Comparison of ENCODE assay signal across 10 mouse cellular contexts in genomic region chr9:65574513-65575392, GRCm38 (mm10). TPM values are rescaled to one million over a fixed set of nuclear protein-coding genes. Genes with fewer than 3 reads are reported as not detected.
DNase-seq lines count a peak whose midpoint lies in the region; ATAC-seq and TF ChIP-seq lines count a peak whose summit lies in the region.
"Had no signal": no experiment of that assay in that cellular context is flagged by ENCODE, and none has a peak within 500 bp of the region (broad histone marks: within the 10 kb centered on the region; RNA-seq: fewer than 3 reads in every experiment).

No protein-coding gene starts in this region.

- H3K27ac ChIP-seq in heart, embryonic 11.5 days (ENCODE audit: low read depth, low read length): peak overlapping the region; percentile 83
- H3K27ac ChIP-seq in liver, embryonic 11.5 days (ENCODE audit: low read depth, low read length): peak overlapping the region; percentile 89
- no peak overlapping the region for H3K27ac ChIP-seq in left cerebral cortex, adult 2 months
- no peak overlapping the region for H3K27ac ChIP-seq in forebrain, embryonic 16.5 days (ENCODE audit: low read length)

- peaks cover 6% of the 10 kb centered on the region for H3K36me3 ChIP-seq in heart, embryonic 11.5 days (ENCODE audit: control insufficient read depth, insufficient read depth, low read length)
- peaks cover 14% of the 10 kb centered on the region for H3K36me3 ChIP-seq in liver, embryonic 11.5 days (ENCODE audit: control insufficient read depth, insufficient read depth, low read length)
- no peaks in the 10 kb centered on the region for H3K36me3 ChIP-seq in forebrain, embryonic 16.5 days (ENCODE audit: control insufficient read depth, insufficient read depth)

- ATAC-seq in heart, embryonic 11.5 days (replicated peaks; ENCODE audit: insufficient number of reproducible peaks, low FRiP score, low TSS enrichment): no peak
- ATAC-seq in liver, embryonic 11.5 days (replicated peaks; ENCODE audit: low FRiP score): peak; percentile 68
- ATAC-seq in forebrain, embryonic 16.5 days: no peak
- ATAC-seq: inflammation-experienced regulatory T-cells, adult 6 months had no signal

- intact Hi-C loops in heart, postnatal 36 days (cut with DNase I): loop anchor here (5.0 kb wide), 1 partner anchor 112 kb away; the partner anchor contains the start of gene Spg21
- intact Hi-C loops in left cerebral cortex, adult 2 months (cut with DNase I): no loop called here

- H3K9ac ChIP-seq in heart, embryonic 11.5 days (ENCODE audit: low read depth, low read length): 0 out of 2 replicates have a peak overlapping the region, but pooled peaks have one; percentile 28
- peak overlapping the region; percentile 61 for H3K9ac ChIP-seq in liver, embryonic 11.5 days (ENCODE audit: low read depth, low read length)
- H3K9ac ChIP-seq in forebrain, embryonic 16.5 days (replicated peaks; ENCODE audit: low read depth, low read length): no peak overlapping the region

- WGBS in heart, embryonic 11.5 days (ENCODE audit: insufficient replicate concordance): 74% methylated on average over 11 of the region's 11 CpGs
- WGBS in liver, embryonic 11.5 days: 70% methylated on average over 11 of the region's 11 CpGs
- WGBS in forebrain, embryonic 16.5 days: 86% methylated on average over 11 of the region's 11 CpGs

- no peak overlapping the region for H3K4me3 ChIP-seq in heart, embryonic 11.5 days (ENCODE audit: low read depth, low read length)
- peak overlapping the region; percentile 30; the same call in 1 of the 2 replicates for H3K4me3 ChIP-seq in liver, embryonic 11.5 days (ENCODE audit: low read depth, low read length)
- no peak overlapping the region for H3K4me3 ChIP-seq in left cerebral cortex, adult 2 months
- H3K4me3 ChIP-seq in forebrain, embryonic 16.5 days (replicated peaks; ENCODE audit: low read length): no peak overlapping the region

- no peaks in the 10 kb centered on the region for H3K9me3 ChIP-seq in heart, embryonic 11.5 days (replicated peaks; ENCODE audit: control insufficient read depth, low read length)
- H3K9me3 ChIP-seq in liver, embryonic 11.5 days (ENCODE audit: control insufficient read depth, low read length): no peaks in the 10 kb centered on the region
- no peaks in the 10 kb centered on the region for H3K9me3 ChIP-seq in forebrain, embryonic 16.5 days (ENCODE audit: control insufficient read depth, low read length)

- peaks cover 43% of the 10 kb centered on the region for H3K4me1 ChIP-seq in heart, embryonic 11.5 days (ENCODE audit: control insufficient read depth, insufficient read depth, low read length)
- H3K4me1 ChIP-seq in liver, embryonic 11.5 days (replicated peaks; ENCODE audit: control insufficient read depth, insufficient read depth, low read length): peaks cover 48% of the 10 kb centered on the region
- H3K4me1 ChIP-seq in forebrain, embryonic 16.5 days (replicated peaks; ENCODE audit: control insufficient read depth, insufficient read depth, low read length): peaks cover 9% of the 10 kb centered on the region

- TF ChIP-seq CTCF in left cerebral cortex, adult 2 months (IDR thresholded peaks at IDR 0.05): no peak

- no peak for DNase-seq in heart, postnatal 36 days
- peak; percentile 19 for DNase-seq in spleen, adult 12 weeks (ENCODE audit: low spot score)
- DNase-seq in spleen, postnatal 14 days (ENCODE audit: low spot score in 2 of 2): no peak
- DNase-seq in liver, embryonic 11.5 days (ENCODE audit: low spot score): no peak
- DNase-seq in left cerebral cortex, adult 2 months (ENCODE audit: extremely low spot score in 1 of 2, low spot score in 2 of 2): no peak
- DNase-seq in adrenal gland, adult 18-20 months (ENCODE audit: low spot score in 2 of 2): no peak

- H3K4me2 ChIP-seq in heart, embryonic 11.5 days: peak overlapping the region; percentile 20
- peak overlapping the region; percentile 84 for H3K4me2 ChIP-seq in liver, embryonic 11.5 days
- no peak overlapping the region for H3K4me2 ChIP-seq in forebrain, embryonic 16.5 days (ENCODE audit: low read length)

- H3K27me3 ChIP-seq in heart, embryonic 11.5 days (ENCODE audit: control insufficient read depth, insufficient read depth, low read length): no peaks in the 10 kb centered on the region
- no peaks in the 10 kb centered on the region for H3K27me3 ChIP-seq in liver, embryonic 11.5 days (replicated peaks; ENCODE audit: control insufficient read depth, insufficient read depth, low read length)
- no peaks in the 10 kb centered on the region for H3K27me3 ChIP-seq in forebrain, embryonic 16.5 days (replicated peaks; ENCODE audit: control insufficient read depth, insufficient read depth, low read length)

RNA-seq across cellular contexts. Expression of gene Plekho2, which starts 5.1 kb away (rescaled TPM):
- polyA plus RNA-seq in heart, embryonic 11.5 days (2014; fragmentation: Nextera tagmentation; extraction: Ambion mirVana): 10.6 and 11.9 TPM in 2 replicates
- total RNA-seq in heart, postnatal 36 days (2021): 10 to 100 TPM; 13.3 to 15.3 TPM
- polyA plus RNA-seq in liver, embryonic 11.5 days (2014; fragmentation: Nextera tagmentation; extraction: Ambion mirVana): 29.5 and 30.3 TPM in 2 replicates
- 10 to 100 TPM; 13.3 to 15.1 TPM for total RNA-seq in left cerebral cortex, adult 2 months (2021)
- polyA plus RNA-seq in forebrain, embryonic 16.5 days (2015; fragmentation: Nextera tagmentation; extraction: Ambion mirVana): 4.7 and 5.7 TPM in 2 replicates
- total RNA-seq in adrenal gland, adult 18-20 months (2021): 10 to 100 TPM; 44.9 to 52.5 TPM

RNA-seq across cellular contexts. Expression of gene Pif1, which starts 12.2 kb away (rescaled TPM):
- polyA plus RNA-seq in heart, embryonic 11.5 days (2014; fragmentation: Nextera tagmentation; extraction: Ambion mirVana): 7.6 and 9.5 TPM in 2 replicates
- under 1 TPM; 0.30 to 0.61 TPM for total RNA-seq in heart, postnatal 36 days (2021)
- 16.4 and 18.0 TPM in 2 replicates for polyA plus RNA-seq in liver, embryonic 11.5 days (2014; fragmentation: Nextera tagmentation; extraction: Ambion mirVana)
- total RNA-seq in left cerebral cortex, adult 2 months (2021): under 1 TPM; 0.20 to 0.28 TPM
- 8.9 and 10.2 TPM in 2 replicates for polyA plus RNA-seq in forebrain, embryonic 16.5 days (2015; fragmentation: Nextera tagmentation; extraction: Ambion mirVana)
- total RNA-seq in adrenal gland, adult 18-20 months (2021): not detected
- total RNA-seq: gastrocnemius, adult 8-10 months had no signal

RNA-seq across cellular contexts. Expression of gene Rbpms2, which starts 54.7 kb away (rescaled TPM):
- polyA plus RNA-seq in heart, embryonic 11.5 days (2014; fragmentation: Nextera tagmentation; extraction: Ambion mirVana): 154 and 160 TPM in 2 replicates
- 10 to 100 TPM; 35.7 to 37.9 TPM for total RNA-seq in heart, postnatal 36 days (2021)
- polyA plus RNA-seq in liver, embryonic 11.5 days (2014; fragmentation: Nextera tagmentation; extraction: Ambion mirVana): 34.8 and 36.5 TPM in 2 replicates
- total RNA-seq in left cerebral cortex, adult 2 months (2021): 1 to 10 TPM; 2.2 to 3.2 TPM
- polyA plus RNA-seq in forebrain, embryonic 16.5 days (2015; fragmentation: Nextera tagmentation; extraction: Ambion mirVana): 3.2 and 3.4 TPM in 2 replicates
- 10 to 100 TPM; 63.3 to 89.9 TPM for total RNA-seq in adrenal gland, adult 18-20 months (2021)

RNA-seq across cellular contexts. Expression of gene Ankdd1a, which starts 54.8 kb away (rescaled TPM):
- not detected in 2 replicates for polyA plus RNA-seq in heart, embryonic 11.5 days (2014; fragmentation: Nextera tagmentation; extraction: Ambion mirVana)
- not detected for total RNA-seq in heart, postnatal 36 days (2021)
- not detected in 2 replicates for polyA plus RNA-seq in liver, embryonic 11.5 days (2014; fragmentation: Nextera tagmentation; extraction: Ambion mirVana)
- total RNA-seq in left cerebral cortex, adult 2 months (2021): 1 to 10 TPM; 2.7 to 3.5 TPM
- polyA plus RNA-seq in forebrain, embryonic 16.5 days (2015; fragmentation: Nextera tagmentation; extraction: Ambion mirVana): 0.24 and 0.46 TPM in 2 replicates
- 1 to 10 TPM in 1 of 2 experiments, under 1 TPM in 1; 0.35 to 1.6 TPM for total RNA-seq in adrenal gland, adult 18-20 months (2021)
- total RNA-seq: gastrocnemius, adult 8-10 months had no signal
- polyA plus RNA-seq: inflammation-experienced regulatory T-cells, adult 6 months had no signal

Comparison
In these comparisons a context has a peak if more than half of its experiments do, and no peak if none do; other contexts are left out.
1. H3K27ac ChIP-seq: peak in heart, embryonic 11.5 days (single experiment) and liver, embryonic 11.5 days (single experiment); none in left cerebral cortex, adult 2 months (single experiment) and forebrain, embryonic 16.5 days (single experiment).
2. RNA of gene Rbpms2, which starts 54.7 kb away (total RNA-seq): 63.3 to 89.9 TPM in adrenal gland, adult 18-20 months and 35.7 to 37.9 TPM in heart, postnatal 36 days; 2.2 to 3.2 TPM in left cerebral cortex, adult 2 months; every median in the first group is over 4 times any median in the second.